In genomic region chr17:35969418-35970389, GRCm38 (mm10) we compare ENCODE assay signal across 8 mouse cellular contexts. TPM values are rescaled to one million over a fixed set of nuclear protein-coding genes. Genes with fewer than 3 reads are reported as not detected.
DNase-seq lines count a peak whose midpoint lies in the region; ATAC-seq and TF ChIP-seq lines count a peak whose summit lies in the region.

Gene Abcf1 (minus strand): TSS chr17:35969761.

- peaks cover 34% of the 10 kb centered on the region for H3K36me3 ChIP-seq in kidney, embryonic 14.5 days (ENCODE audit: control insufficient read depth, insufficient read depth, low read length)
- peaks cover 32% of the 10 kb centered on the region for H3K36me3 ChIP-seq in limb, embryonic 15.5 days

- H3K4me2 ChIP-seq in kidney, embryonic 14.5 days (replicated peaks; ENCODE audit: low read depth, low read length): peak within 1 kb of the TSS; percentile 80
- H3K4me2 ChIP-seq in limb, embryonic 15.5 days: peak within 1 kb of the TSS; percentile 75

- no peak for TF ChIP-seq POLR2A in bone marrow macrophage, adult 2 months (IDR thresholded peaks at IDR 0.05; ENCODE audit: borderline replicate concordance, low read depth, low read length)
- TF ChIP-seq POLR2A in embryonic fibroblast, embryonic 13.5 days (IDR thresholded peaks at IDR 0.05; ENCODE audit: low read depth, low read length): peak; percentile 81

- peak; percentile 98 for DNase-seq in A20 (ENCODE audit: low read depth, low spot score)
- peak; percentile 97 to 99 for DNase-seq in heart, adult 9 months (ENCODE audit: low spot score in 2 of 2)
- DNase-seq in monocyte, adult 2 months (ENCODE audit: low read depth in 1 of 2, low spot score in 2 of 2): peak; percentile 98 to 100
- peak; percentile 98 for DNase-seq in spleen, postnatal 36 days (ENCODE audit: low spot score in 2 of 2)

- under 1% methylated on average over 66 of the region's 68 CpGs for WGBS in kidney, embryonic 14.5 days
- WGBS in limb, embryonic 15.5 days: under 1% methylated on average over 68 of the region's 68 CpGs

- H3K4me3 ChIP-seq in bone marrow macrophage, adult 2 months (ENCODE audit: insufficient read depth, low read length): peak within 1 kb of the TSS; percentile 87
- H3K4me3 ChIP-seq in embryonic fibroblast, embryonic 13.5 days (ENCODE audit: insufficient read depth, low read length): peak within 1 kb of the TSS; percentile 86
- peak within 1 kb of the TSS; percentile 57 for H3K4me3 ChIP-seq in kidney, embryonic 14.5 days (ENCODE audit: low read length)
- peak within 1 kb of the TSS; percentile 97 for H3K4me3 ChIP-seq in limb, embryonic 15.5 days

- H3K9ac ChIP-seq in kidney, embryonic 14.5 days (ENCODE audit: low read depth, low read length): peak within 1 kb of the TSS; percentile 73
- H3K9ac ChIP-seq in limb, embryonic 15.5 days: peak within 1 kb of the TSS; percentile 89

- H3K27me3 ChIP-seq in kidney, embryonic 14.5 days (ENCODE audit: control insufficient read depth, insufficient read depth, low read length): no peaks in the 10 kb centered on the region
- H3K27me3 ChIP-seq in limb, embryonic 15.5 days: no peaks in the 10 kb centered on the region

- H3K27ac ChIP-seq in bone marrow macrophage, adult 2 months (ENCODE audit: insufficient read depth, low read depth, low read length): peak within 1 kb of the TSS; percentile 63
- H3K27ac ChIP-seq in embryonic fibroblast, embryonic 13.5 days (ENCODE audit: insufficient read depth, low read length): 0 out of 2 replicates have a peak within 1 kb of the TSS, but pooled peaks have one; percentile 12
- peak within 1 kb of the TSS; percentile 33; the same call in 1 of the 2 replicates for H3K27ac ChIP-seq in kidney, embryonic 14.5 days (ENCODE audit: low read depth, low read length)
- peak within 1 kb of the TSS; percentile 85 for H3K27ac ChIP-seq in limb, embryonic 15.5 days

- peaks cover 15% of the 10 kb centered on the region for H3K4me1 ChIP-seq in bone marrow macrophage, adult 2 months (ENCODE audit: control insufficient read depth, insufficient read depth, low read length)
- H3K4me1 ChIP-seq in embryonic fibroblast, embryonic 13.5 days (ENCODE audit: control insufficient read depth, insufficient read depth, low read length): no peaks in the 10 kb centered on the region
- H3K4me1 ChIP-seq in kidney, embryonic 14.5 days (ENCODE audit: control insufficient read depth, insufficient read depth, low read length): peaks cover 9% of the 10 kb centered on the region; the same call in 1 of the 2 replicates
- H3K4me1 ChIP-seq in limb, embryonic 15.5 days: peaks cover 12% of the 10 kb centered on the region

- TF ChIP-seq CTCF in bone marrow macrophage, adult 2 months (IDR thresholded peaks at IDR 0.05; ENCODE audit: low read depth, low read length): no peak
- TF ChIP-seq CTCF in embryonic fibroblast, embryonic 13.5 days (IDR thresholded peaks at IDR 0.05; ENCODE audit: borderline replicate concordance, insufficient read depth, low read length): no peak

- peak; percentile 98 for ATAC-seq in kidney, embryonic 14.5 days (ENCODE audit: low FRiP score, low TSS enrichment)
- peak; percentile 94 for ATAC-seq in limb, embryonic 15.5 days (ENCODE audit: insufficient number of reproducible peaks, low FRiP score, low TSS enrichment, low read depth)

- no peaks in the 10 kb centered on the region for H3K9me3 ChIP-seq in kidney, embryonic 14.5 days (ENCODE audit: control insufficient read depth, low read length)
- no peaks in the 10 kb centered on the region for H3K9me3 ChIP-seq in limb, embryonic 15.5 days

RNA-seq across cellular contexts. Expression of gene Abcf1, which starts in this region (rescaled TPM):
- 96.1 and 104 TPM in 2 replicates for polyA plus RNA-seq in bone marrow macrophage, adult 2 months (2012; ENCODE audit: insufficient read depth, insufficient read length, missing spikeins)
- 90.7 and 95.8 TPM in 2 replicates for polyA plus RNA-seq in embryonic fibroblast, embryonic 13.5 days (2011; ENCODE audit: insufficient read length, low read depth, missing spikeins)
- polyA plus RNA-seq in kidney, embryonic 14.5 days (2014; fragmentation: Nextera tagmentation; extraction: Ambion mirVana): 74.6 and 97.8 TPM in 2 replicates
- polyA plus RNA-seq in limb, embryonic 15.5 days (2015; fragmentation: Nextera tagmentation; extraction: Ambion mirVana): 84.7 and 84.9 TPM in 2 replicates

Comparison
In these comparisons a context has a peak if more than half of its experiments do, and no peak if none do; other contexts are left out.
1. Peak in every context shown above with its lines: DNase-seq, ATAC-seq, H3K4me3 ChIP-seq and H3K27ac ChIP-seq.
2. H3K27ac ChIP-seq: peak in every context shown above with its lines; median percentile 85 in limb, embryonic 15.5 days; 63 in bone marrow macrophage, adult 2 months; 33 in kidney, embryonic 14.5 days; 12 in embryonic fibroblast, embryonic 13.5 days.